Mouse (Mus musculus) embryonic facial prominence, embryonic 14.5 days (tissue): ENCODE data around the gene BC025920. TPM values are rescaled to one million over a fixed set of nuclear protein-coding genes. Genes with fewer than 3 reads are reported as not detected.
"Not testable (repeated sequence)": the region's sequence is repeated elsewhere in the genome, so short reads cannot be mapped to it uniquely, and the experiment has no call there.

Experiments used
- ATAC-seq: fragments of 200-750 bp; cut with Nextera tagmentation; 2 replicates; pipeline ENCODE4 v1.8.0; 2017; ENCODE audit warnings: low read depth, moderate number of reproducible peaks, moderate TSS enrichment
- DNase-seq: peaks from one replicate; pipeline ENCODE4 v3.0.0-alpha.2; 2015; ENCODE audit warnings: low spot score
- H3K27ac ChIP-seq: fragments of 300-500 bp; sonication (generic); replicated peaks from 2 replicates; pipeline ENCODE4 v1.5.1; 2014; ENCODE audit warnings: low read depth, mild to moderate bottlenecking, low read length, moderate library complexity
- H3K27me3 ChIP-seq: fragments of 300-500 bp; sonication (generic); replicated peaks from 2 replicates; pipeline ENCODE4 v1.6.1; 2014; ENCODE audit warnings: low read length; ENCODE audit not compliant: control insufficient read depth, insufficient read depth
- H3K36me3 ChIP-seq: fragments of 300-500 bp; sonication (generic); 2 replicates; pipeline ENCODE4 v1.6.1; 2014; ENCODE audit warnings: low read length, mixed read lengths; ENCODE audit not compliant: control insufficient read depth, insufficient read depth
- H3K4me1 ChIP-seq: fragments of 300-500 bp; sonication (generic); 2 replicates; pipeline ENCODE4 v1.6.1; 2014; ENCODE audit warnings: antibody characterized with exemption, low read length; ENCODE audit not compliant: control insufficient read depth, insufficient read depth
- H3K4me2 ChIP-seq: fragments of 300-500 bp; sonication (generic); 2 replicates; pipeline ENCODE4 v1.6.1; 2014; ENCODE audit warnings: low read depth, mild to moderate bottlenecking, low read length, moderate library complexity, mixed read lengths
- H3K4me3 ChIP-seq: fragments of 300-500 bp; sonication (generic); 2 replicates; pipeline ENCODE4 v1.5.1; 2014; ENCODE audit warnings: low read depth, mild to moderate bottlenecking, low read length
- H3K9ac ChIP-seq: fragments of 300-500 bp; sonication (generic); 2 replicates; pipeline ENCODE4 v1.6.1; 2014; ENCODE audit warnings: low read depth, mild to moderate bottlenecking, low read length, moderate library complexity, mixed read lengths
- H3K9me3 ChIP-seq: fragments of 300-500 bp; sonication (generic); 2 replicates; pipeline ENCODE4 v1.6.1; 2016; ENCODE audit warnings: low read length; ENCODE audit not compliant: control insufficient read depth
- WGBS: fragments of 180-500 bp; shearing (Covaris S2); extraction: QIAGEN DNeasy Blood & Tissue Kit; methylation state at CpG from one replicate; pipeline ENCODE4 v1.1.7; 2014; 5-methylcytosine and 5-hydroxymethylcytosine counted together
- polyA plus RNA-seq: library from polyadenylated mRNA; unstranded; fragments of >200 nt; fragmentation: Nextera tagmentation; extraction: Ambion mirVana; gene quantifications from 2 replicates; pipeline ENCODE4 v1.2.1, GENCODE M21; 2014

BC025920 gene
- polyA plus RNA-seq, 1 experiment from 2014 or later: 0.61 TPM

DNA sequence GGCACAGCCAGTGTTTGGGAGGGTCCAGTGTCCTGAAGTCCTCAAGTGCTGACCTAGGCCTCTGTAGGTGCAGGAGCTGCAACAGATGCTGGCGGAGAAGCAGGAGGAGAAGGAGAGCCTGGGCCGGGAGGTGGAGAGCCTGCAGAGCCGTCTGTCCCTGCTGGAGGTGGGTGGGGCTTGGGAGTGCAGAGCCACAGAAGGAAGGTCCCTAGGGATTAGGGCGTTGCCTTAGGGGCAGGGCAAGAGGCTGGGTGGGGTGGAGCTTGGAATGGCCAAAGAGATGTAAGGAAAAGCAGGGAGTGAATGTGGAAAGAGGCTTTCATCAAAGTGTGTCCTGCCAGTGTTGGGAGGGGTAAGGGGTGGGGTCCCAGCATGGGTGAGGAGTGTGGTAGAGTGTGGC, 34.8 kb downstream of the BC025920 start:
- not testable (repeated sequence) for H3K9ac ChIP-seq, DNase-seq
- WGBS: 40% methylated on average over 4 of the region's 4 CpGs

GRCm38 (mm10) chr10:81641566-81641965, 35.5 kb downstream of the BC025920 start:
- WGBS: 88% methylated on average over 2 of the region's 2 CpGs
- no peak overlapping the region for H3K4me2 ChIP-seq
- ATAC-seq (no peak), DNase-seq (no peak)
- no peaks in the 10 kb centered on the region for H3K9me3 ChIP-seq
- H3K4me1 ChIP-seq: peaks cover 12% of the 10 kb centered on the region; the same call in 1 of the 2 replicates
- no peak overlapping the region; the same call in 1 of the 2 replicates for H3K9ac ChIP-seq
- H3K27me3 ChIP-seq: no peaks in the 10 kb centered on the region
- H3K4me3 ChIP-seq: no peak overlapping the region
- H3K36me3 ChIP-seq: no peaks in the 10 kb centered on the region
- no peak overlapping the region for H3K27ac ChIP-seq

More for the DNA sequence above, 34.8 kb downstream of the BC025920 start:
- peaks cover 12% of the 10 kb centered on the region; the same call in 1 of the 2 replicates for H3K4me1 ChIP-seq
- H3K9me3 ChIP-seq, H3K4me2 ChIP-seq, H3K27me3 ChIP-seq, H3K4me3 ChIP-seq, H3K36me3 ChIP-seq, H3K27ac ChIP-seq, ATAC-seq: not testable (repeated sequence)

GRCm38 (mm10) chr10:81641978-81642647, 36.0 kb downstream of the BC025920 start:
- Histone ChIP-seq H3K4me3 (peak overlapping the region; percentile 81; the same call in 1 of the 2 replicates), H3K4me1 (peaks cover 12% of the 10 kb centered on the region; the same call in 1 of the 2 replicates), H3K36me3 (no peaks in the 10 kb centered on the region), H3K9ac (peak overlapping the region; percentile 95), H3K27me3 (no peaks in the 10 kb centered on the region), H3K9me3 (no peaks in the 10 kb centered on the region), H3K4me2 (peak overlapping the region; percentile 90), H3K27ac (no peak overlapping the region)
- ATAC-seq: no peak
- DNase-seq: no peak
- 88% methylated on average over 8 of the region's 8 CpGs for WGBS

DNA sequence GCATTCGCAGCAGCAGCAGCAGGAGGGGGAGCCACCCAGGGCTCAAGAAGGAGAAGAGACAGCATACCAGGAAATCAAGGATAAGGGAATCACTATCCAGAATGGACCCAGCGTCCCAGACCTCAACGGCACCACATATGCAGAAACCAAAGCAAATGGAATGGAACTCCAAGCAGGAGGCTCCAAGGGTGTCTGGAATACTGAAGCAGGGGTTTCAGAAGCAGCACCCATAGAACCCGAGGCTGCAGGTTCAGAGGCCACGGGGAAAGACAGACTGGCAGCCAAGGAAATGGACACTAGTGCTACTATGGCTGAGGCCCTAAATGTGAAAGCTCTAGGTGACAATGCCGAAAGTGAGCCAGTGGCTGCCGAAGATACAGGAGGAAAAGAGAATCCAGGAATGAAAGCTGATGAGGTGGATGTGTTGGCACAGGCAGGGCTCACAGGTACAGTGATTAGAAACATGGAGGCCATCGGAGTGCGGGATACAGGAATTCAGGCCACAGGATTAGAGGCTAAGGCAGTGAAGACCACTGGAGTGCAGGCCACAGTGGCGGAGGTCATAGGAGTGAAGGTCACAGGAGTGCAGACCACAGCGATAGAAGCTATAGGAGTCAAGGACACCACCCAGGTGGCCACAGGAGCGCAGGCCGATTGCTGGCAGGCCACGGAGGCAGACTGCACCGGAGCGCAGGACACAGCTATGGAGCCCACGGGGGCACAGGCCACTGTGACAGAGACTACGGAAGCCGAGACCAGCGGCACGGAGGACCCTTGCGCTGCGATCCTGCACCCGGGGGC, 36.8 kb downstream of the BC025920 start:
- no peak; the same call in 1 of the 2 replicates for ATAC-seq
- Histone ChIP-seq H3K4me1 (peaks cover 12% of the 10 kb centered on the region; the same call in 1 of the 2 replicates), H3K36me3 (no peaks in the 10 kb centered on the region), H3K4me3 (peak overlapping the region; percentile 81), H3K4me2 (peak overlapping the region; percentile 90), H3K27ac (peak overlapping the region; percentile 94), H3K9me3 (no peaks in the 10 kb centered on the region), H3K27me3 (no peaks in the 10 kb centered on the region), H3K9ac (peak overlapping the region; percentile 95)
- WGBS: 17% methylated on average over 24 of the region's 24 CpGs
- no peak for DNase-seq

DNA sequence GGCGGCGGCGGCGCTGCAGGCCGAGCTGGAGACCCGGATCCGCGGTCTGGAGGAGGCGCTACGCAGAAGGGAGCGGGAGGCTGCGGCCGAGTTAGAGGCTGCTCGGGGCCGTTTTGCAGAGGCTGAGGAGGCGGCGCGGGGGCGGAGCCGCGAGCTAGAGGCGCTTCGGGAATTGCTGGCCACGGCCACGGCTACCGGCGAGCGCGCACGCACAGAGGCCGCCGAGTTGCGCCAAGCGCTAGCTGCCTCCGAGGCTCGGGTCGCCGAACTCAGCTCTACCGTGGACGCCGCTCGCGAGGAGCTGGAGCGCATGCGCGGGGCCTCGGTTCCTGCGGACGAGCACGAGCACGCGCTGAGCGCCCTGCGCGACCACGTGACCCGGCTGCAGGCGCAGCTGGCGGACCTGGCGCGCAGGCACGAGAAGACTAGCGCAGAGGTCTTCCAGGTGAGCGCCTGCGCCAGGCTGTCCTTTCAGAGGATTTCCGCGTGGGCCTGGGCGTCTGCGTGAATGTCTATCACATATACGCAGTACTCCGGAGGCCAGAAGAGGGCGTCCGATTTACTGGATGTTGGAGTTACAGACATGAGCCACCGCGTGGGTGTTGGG, 37.5 kb downstream of the BC025920 start:
- WGBS: under 1% methylated on average over 36 of the region's 75 CpGs
- H3K4me3 ChIP-seq: peak overlapping the region; percentile 81
- no peaks in the 10 kb centered on the region for H3K27me3 ChIP-seq
- peaks cover 14% of the 10 kb centered on the region; the same call in 1 of the 2 replicates for H3K4me1 ChIP-seq
- H3K9ac ChIP-seq: peak overlapping the region; percentile 95
- DNase-seq: peak; percentile 97
- H3K27ac ChIP-seq: peak overlapping the region; percentile 94
- H3K36me3 ChIP-seq: no peaks in the 10 kb centered on the region
- peak overlapping the region; percentile 90 for H3K4me2 ChIP-seq
- no peaks in the 10 kb centered on the region for H3K9me3 ChIP-seq
- ATAC-seq: peak; percentile 91

GRCm38 (mm10) chr10:81644162-81644561, 38.1 kb downstream of the BC025920 start:
- H3K36me3 ChIP-seq: no peaks in the 10 kb centered on the region
- no peak for ATAC-seq
- no peaks in the 10 kb centered on the region for H3K9me3 ChIP-seq
- peak overlapping the region; percentile 81 for H3K4me3 ChIP-seq
- WGBS: 45% methylated on average over 2 of the region's 2 CpGs
- H3K27ac ChIP-seq: peak overlapping the region; percentile 94
- peak overlapping the region; percentile 90 for H3K4me2 ChIP-seq
- H3K9ac ChIP-seq: peak overlapping the region; percentile 95
- H3K27me3 ChIP-seq: no peaks in the 10 kb centered on the region
- H3K4me1 ChIP-seq: peaks cover 16% of the 10 kb centered on the region; the same call in 1 of the 2 replicates
- DNase-seq: no peak

GRCm38 (mm10) chr10:81644716-81645115, 38.6 kb downstream of the BC025920 start:
- no peaks in the 10 kb centered on the region for H3K9me3 ChIP-seq
- H3K4me2 ChIP-seq: no peak overlapping the region
- DNase-seq: no peak
- WGBS: 92% methylated on average over 18 of the region's 18 CpGs
- no peaks in the 10 kb centered on the region for H3K27me3 ChIP-seq
- H3K4me3 ChIP-seq: no peak overlapping the region
- H3K27ac ChIP-seq: no peak overlapping the region
- H3K4me1 ChIP-seq: peaks cover 16% of the 10 kb centered on the region; the same call in 1 of the 2 replicates
- no peaks in the 10 kb centered on the region for H3K36me3 ChIP-seq
- no peak for ATAC-seq
- no peak overlapping the region for H3K9ac ChIP-seq

DNA sequence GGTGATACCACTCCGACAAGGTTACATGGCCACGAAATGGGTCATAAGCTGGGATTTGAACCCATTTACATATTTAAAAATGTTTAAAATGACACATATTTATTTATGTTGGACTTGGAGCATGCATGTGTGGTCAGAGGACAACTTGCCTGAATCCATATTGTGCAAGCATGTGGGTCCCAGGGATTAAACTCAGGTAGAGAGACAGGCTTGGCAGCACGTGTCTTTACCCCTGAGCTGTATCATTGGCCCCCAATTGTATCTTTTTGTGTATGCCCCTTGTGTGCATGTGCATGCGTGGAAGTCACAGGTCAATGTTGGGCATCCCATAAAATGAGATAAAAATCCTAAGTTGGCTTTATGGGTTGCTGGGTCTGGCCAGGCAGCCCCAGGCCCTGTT, 39.3 kb downstream of the BC025920 start:
- Histone ChIP-seq H3K27ac (no peak overlapping the region), H3K4me3 (no peak overlapping the region), H3K4me1 (peaks cover 16% of the 10 kb centered on the region; the same call in 1 of the 2 replicates), H3K36me3 (no peaks in the 10 kb centered on the region), H3K27me3 (no peaks in the 10 kb centered on the region), H3K9ac (no peak overlapping the region), H3K4me2 (no peak overlapping the region), H3K9me3 (no peaks in the 10 kb centered on the region)
- 92% methylated on average over 4 of the region's 4 CpGs for WGBS
- ATAC-seq (no peak), DNase-seq (no peak)
